Mouse (Mus musculus) hindbrain, embryonic 11.5 days (tissue): ENCODE data around the gene Sdk2. TPM values are rescaled to one million over a fixed set of nuclear protein-coding genes. Genes with fewer than 3 reads are reported as not detected.

ENCODE experiments used
- ATAC-seq: fragments of 200-750 bp; cut with Nextera tagmentation; 2 replicates; pipeline ENCODE4 v1.8.0; 2017; ENCODE audit warnings: mild to moderate bottlenecking, moderate TSS enrichment, moderate library complexity; ENCODE audit not compliant: low FRiP score
- DNase-seq: peaks from one replicate; pipeline ENCODE4 v3.0.0-alpha.2; 2015; ENCODE audit warnings: low spot score
- H3K27ac ChIP-seq: fragments of 300-500 bp; sonication (generic); 2 replicates; pipeline ENCODE4 v1.5.1; 2014; ENCODE audit warnings: mild to moderate bottlenecking, low read depth, low read length
- H3K27me3 ChIP-seq: fragments of 300-500 bp; sonication (generic); 2 replicates; pipeline ENCODE4 v1.6.1; 2014; ENCODE audit warnings: mild to moderate bottlenecking, low read length, moderate library complexity, mixed read lengths; ENCODE audit not compliant: control insufficient read depth, insufficient read depth
- H3K36me3 ChIP-seq: fragments of 300-500 bp; sonication (generic); 2 replicates; pipeline ENCODE4 v1.6.1; 2014; ENCODE audit warnings: mild to moderate bottlenecking, low read length, moderate library complexity, mixed read lengths; ENCODE audit not compliant: control insufficient read depth, insufficient read depth
- H3K4me1 ChIP-seq: fragments of 300-500 bp; sonication (generic); replicated peaks from 2 replicates; pipeline ENCODE4 v1.6.1; 2014; ENCODE audit warnings: low read length, mixed read lengths; ENCODE audit not compliant: control insufficient read depth, insufficient read depth
- H3K4me2 ChIP-seq: fragments of 300-500 bp; sonication (generic); replicated peaks from 2 replicates; pipeline ENCODE4 v1.6.1; 2014; ENCODE audit warnings: mild to moderate bottlenecking, low read depth, low read length
- H3K4me3 ChIP-seq: fragments of 300-500 bp; sonication (generic); 2 replicates; pipeline ENCODE4 v1.5.1; 2014; ENCODE audit warnings: low read depth, low read length
- H3K9ac ChIP-seq: fragments of 300-500 bp; sonication (generic); 2 replicates; pipeline ENCODE4 v1.6.1; 2014; ENCODE audit warnings: low read depth, low read length
- H3K9me3 ChIP-seq: fragments of 300-500 bp; sonication (generic); 2 replicates; pipeline ENCODE4 v1.6.1; 2016; ENCODE audit warnings: low read length; ENCODE audit not compliant: control insufficient read depth
- WGBS: fragments of 180-500 bp; shearing (Covaris S2); extraction: QIAGEN DNeasy Blood & Tissue Kit; methylation state at CpG from one replicate; pipeline ENCODE4 v1.1.7; 2014; 5-methylcytosine and 5-hydroxymethylcytosine counted together
- polyA plus RNA-seq: library from polyadenylated mRNA; unstranded; fragments of >200 nt; fragmentation: Nextera tagmentation; extraction: Ambion mirVana; gene quantifications from 2 replicates; pipeline ENCODE4 v1.2.1, GENCODE M21; 2014

The Sdk2 gene
- polyA plus RNA-seq, 1 experiment from 2014 or later: 4.2 TPM

GRCm38 (mm10) chr11:113747056-113747455 is 319.8 kb downstream of the Sdk2 start:
- DNase-seq: peak; percentile 40
- H3K36me3 ChIP-seq: peaks cover 6% of the 10 kb centered on the region
- H3K27me3 ChIP-seq: no peaks in the 10 kb centered on the region
- H3K9me3 ChIP-seq: no peaks in the 10 kb centered on the region
- no peak overlapping the region for H3K9ac ChIP-seq
- no peak overlapping the region for H3K4me2 ChIP-seq
- 73% methylated on average over 16 of the region's 16 CpGs for WGBS
- H3K27ac ChIP-seq: no peak overlapping the region
- no peak for ATAC-seq
- no peak overlapping the region for H3K4me3 ChIP-seq
- H3K4me1 ChIP-seq: peaks cover 17% of the 10 kb centered on the region

- no peak overlapping the region for H3K4me3 ChIP-seq
These were observed 320.9 kb downstream of the Sdk2 start for GRCm38 (mm10) chr11:113745961-113746360.

GRCm38 (mm10) chr11:113742998-113743397 is 323.8 kb downstream of the Sdk2 start:
- H3K9ac ChIP-seq: no peak overlapping the region
- WGBS: 92% methylated on average over 1 of the region's 1 CpGs
- no peaks in the 10 kb centered on the region for H3K27me3 ChIP-seq
- H3K4me2 ChIP-seq: no peak overlapping the region
- peaks cover 6% of the 10 kb centered on the region for H3K4me1 ChIP-seq
- H3K27ac ChIP-seq: no peak overlapping the region
- H3K4me3 ChIP-seq: no peak overlapping the region
- H3K9me3 ChIP-seq: no peaks in the 10 kb centered on the region
- ATAC-seq (no peak), DNase-seq (no peak)
- peaks cover 6% of the 10 kb centered on the region for H3K36me3 ChIP-seq

More at GRCm38 (mm10) chr11:113745961-113746360, 320.9 kb downstream of the Sdk2 start:
- no peaks in the 10 kb centered on the region for H3K27me3 ChIP-seq
- H3K36me3 ChIP-seq: peaks cover 6% of the 10 kb centered on the region
- ATAC-seq: no peak
- H3K9ac ChIP-seq: no peak overlapping the region
- H3K27ac ChIP-seq: no peak overlapping the region
- H3K9me3 ChIP-seq: no peaks in the 10 kb centered on the region
- H3K4me1 ChIP-seq: peaks cover 15% of the 10 kb centered on the region
- no peak overlapping the region for H3K4me2 ChIP-seq
- DNase-seq: no peak
- 75% methylated on average over 4 of the region's 4 CpGs for WGBS

- no peak for DNase-seq
- Histone ChIP-seq H3K4me3 (no peak overlapping the region), H3K9ac (no peak overlapping the region), H3K27ac (no peak overlapping the region), H3K9me3 (no peaks in the 10 kb centered on the region), H3K4me2 (no peak overlapping the region), H3K36me3 (peaks cover 6% of the 10 kb centered on the region), H3K27me3 (no peaks in the 10 kb centered on the region), H3K4me1 (peaks cover 4% of the 10 kb centered on the region; the same call in 1 of the 2 replicates)
- ATAC-seq: no peak
- 84% methylated on average over 7 of the region's 7 CpGs for WGBS
These were observed 326.7 kb downstream of the Sdk2 start for GRCm38 (mm10) chr11:113740100-113740499.

DNA sequence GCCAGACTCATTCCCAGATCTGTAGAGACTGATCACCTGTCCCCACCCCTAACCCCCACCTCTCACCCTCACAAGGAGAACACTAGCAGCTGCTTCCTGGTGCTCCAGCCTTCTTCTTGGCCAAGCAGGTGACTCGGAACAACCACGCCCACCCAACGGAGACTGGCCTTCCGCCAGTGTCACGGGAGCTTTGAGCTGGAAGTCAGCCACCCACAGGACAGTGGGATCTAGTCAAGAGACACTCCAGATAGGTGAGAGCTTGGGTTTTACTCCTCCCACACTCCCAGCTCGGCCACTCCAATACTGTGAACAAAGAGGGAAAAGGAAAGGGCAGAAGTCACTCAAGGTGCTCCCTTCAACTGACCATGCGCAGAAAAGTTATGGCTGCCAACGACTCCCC is 327.6 kb downstream of the Sdk2 start:
- ATAC-seq (no peak), DNase-seq (no peak)
- 88% methylated on average over 8 of the region's 8 CpGs for WGBS
- Histone ChIP-seq H3K9me3 (no peaks in the 10 kb centered on the region), H3K9ac (no peak overlapping the region), H3K36me3 (peaks cover 6% of the 10 kb centered on the region), H3K27me3 (no peaks in the 10 kb centered on the region), H3K27ac (no peak overlapping the region), H3K4me2 (no peak overlapping the region), H3K4me1 (peaks cover 10% of the 10 kb centered on the region), H3K4me3 (no peak overlapping the region)

- no peak overlapping the region for H3K9ac ChIP-seq
- ATAC-seq: no peak
- H3K4me3 ChIP-seq: no peak overlapping the region
- H3K27ac ChIP-seq: no peak overlapping the region
- H3K4me2 ChIP-seq: no peak overlapping the region
- H3K4me1 ChIP-seq: peaks cover 15% of the 10 kb centered on the region
- WGBS: 81% methylated on average over 8 of the region's 8 CpGs
- no peak for DNase-seq
- no peaks in the 10 kb centered on the region for H3K9me3 ChIP-seq
- no peaks in the 10 kb centered on the region for H3K36me3 ChIP-seq
- H3K27me3 ChIP-seq: no peaks in the 10 kb centered on the region
These were observed 328.9 kb downstream of the Sdk2 start for GRCm38 (mm10) chr11:113737912-113738311.

DNA sequence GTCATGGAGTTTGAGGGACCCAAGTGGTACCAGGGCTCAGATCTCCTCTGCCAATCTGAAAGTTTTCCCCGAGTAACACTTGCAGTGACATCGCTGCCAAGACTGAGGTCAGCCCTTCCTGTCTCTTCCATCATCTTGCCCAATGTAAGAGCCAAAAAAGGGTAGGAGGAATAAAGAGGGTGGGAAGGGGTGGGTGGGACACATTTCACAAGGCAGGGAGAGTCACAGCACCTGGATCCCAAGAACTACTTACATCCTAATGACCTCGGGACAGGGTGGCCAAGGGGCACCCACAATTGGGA is 329.3 kb downstream of the Sdk2 start:
- Histone ChIP-seq H3K9me3 (no peaks in the 10 kb centered on the region), H3K4me3 (no peak overlapping the region), H3K27me3 (no peaks in the 10 kb centered on the region), H3K27ac (no peak overlapping the region), H3K4me1 (peaks cover 15% of the 10 kb centered on the region), H3K4me2 (no peak overlapping the region), H3K36me3 (no peaks in the 10 kb centered on the region), H3K9ac (no peak overlapping the region)
- 87% methylated on average over 3 of the region's 3 CpGs for WGBS
- ATAC-seq (no peak), DNase-seq (no peak)

DNA sequence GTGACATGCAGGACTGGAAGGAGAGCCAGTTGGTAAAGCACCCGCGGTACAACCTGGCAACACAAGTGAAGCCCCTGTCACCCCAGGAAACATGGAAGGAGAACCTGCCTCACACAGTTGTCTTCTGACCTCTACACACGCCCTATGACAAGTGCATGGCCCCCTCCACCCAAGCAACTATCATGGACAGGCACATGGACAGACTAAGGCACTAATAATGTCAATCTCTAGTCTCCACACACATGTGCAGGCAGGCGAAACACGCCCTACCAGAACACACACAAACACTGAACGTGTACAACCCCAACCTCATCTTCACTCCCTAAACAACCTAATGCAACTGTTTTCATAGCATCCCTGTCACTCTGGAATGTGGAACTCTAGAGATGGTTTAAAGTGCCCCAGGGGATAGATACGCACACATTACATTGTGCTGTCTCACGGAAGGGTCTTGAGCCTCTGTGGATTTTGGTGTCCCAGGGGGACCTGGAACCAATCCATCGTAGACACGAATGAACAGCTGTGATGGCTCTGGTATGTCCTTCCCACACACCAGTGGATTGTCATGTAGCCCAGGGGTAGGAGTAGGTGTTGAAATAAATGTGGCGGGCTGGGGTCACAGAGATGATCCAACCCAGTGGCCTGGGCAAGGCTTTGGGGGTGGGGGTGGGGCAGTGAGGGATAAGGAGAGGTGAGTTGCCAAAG is 329.8 kb downstream of the Sdk2 start:
- no peak overlapping the region for H3K4me3 ChIP-seq
- no peaks in the 10 kb centered on the region for H3K9me3 ChIP-seq
- no peaks in the 10 kb centered on the region for H3K36me3 ChIP-seq
- ATAC-seq (no peak), DNase-seq (no peak)
- 79% methylated on average over 11 of the region's 11 CpGs for WGBS
- no peak overlapping the region for H3K27ac ChIP-seq
- H3K27me3 ChIP-seq: no peaks in the 10 kb centered on the region
- peaks cover 15% of the 10 kb centered on the region for H3K4me1 ChIP-seq
- H3K4me2 ChIP-seq: no peak overlapping the region
- no peak overlapping the region for H3K9ac ChIP-seq

DNA sequence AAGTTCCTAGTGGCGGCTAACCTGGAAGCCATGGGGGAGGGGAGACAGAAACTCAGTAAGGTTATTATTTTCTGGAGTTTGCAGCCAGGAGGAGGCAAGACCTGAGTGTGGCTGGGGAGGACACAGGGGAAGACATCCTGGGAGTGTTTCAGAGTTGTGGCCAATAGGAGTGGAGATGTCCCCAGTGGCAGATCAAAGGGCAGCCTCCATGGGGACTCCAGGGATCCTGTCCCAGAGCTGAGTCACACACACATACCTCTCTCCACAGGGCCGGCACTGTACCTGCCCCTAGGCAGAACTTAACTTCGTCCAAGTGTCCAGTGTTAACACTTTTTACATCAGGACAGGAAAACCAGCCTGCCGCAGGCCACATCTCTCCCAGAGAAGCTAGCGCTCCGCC is 331.7 kb downstream of the Sdk2 start:
- no peak for DNase-seq
- no peaks in the 10 kb centered on the region for H3K9me3 ChIP-seq
- peaks cover 15% of the 10 kb centered on the region for H3K4me1 ChIP-seq
- no peaks in the 10 kb centered on the region for H3K27me3 ChIP-seq
- no peaks in the 10 kb centered on the region for H3K36me3 ChIP-seq
- H3K9ac ChIP-seq: no peak overlapping the region
- ATAC-seq: no peak
- WGBS: 83% methylated on average over 6 of the region's 6 CpGs
- no peak overlapping the region for H3K27ac ChIP-seq
- H3K4me2 ChIP-seq: no peak overlapping the region
- H3K4me3 ChIP-seq: no peak overlapping the region
